Mouse (Mus musculus): Measurements from ENCODE around the gene Olfr606.
"Not testable (repeated sequence)": the region's sequence is repeated elsewhere in the genome, so short reads cannot be mapped to it uniquely, and the experiment has no call there.

Olfr606 gene

DNA sequence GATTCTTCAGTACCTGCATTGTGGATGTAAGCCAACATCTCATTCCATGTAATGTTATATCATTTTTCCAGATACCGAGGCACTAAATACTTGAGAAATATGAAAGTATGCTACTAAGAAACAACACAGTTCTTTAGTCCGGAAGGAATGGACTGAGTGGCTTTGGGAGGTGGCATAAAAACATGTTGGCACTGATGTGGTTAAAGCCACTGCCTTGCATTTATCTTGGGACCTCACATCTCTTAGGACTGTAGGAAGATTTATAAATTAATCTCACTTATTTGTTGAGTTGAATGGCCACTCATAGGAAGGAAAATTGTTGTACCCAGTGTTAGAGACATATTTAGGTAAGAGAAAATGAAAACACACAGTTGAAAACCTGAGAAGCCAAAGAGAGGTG lies at the start of gene Olfr606:
Olfr606 (plus strand) TSS at position 301 of the 400 bp plus-strand sequence.
- no peak for DNase-seq (ENCODE audit: low spot score in 2 of 2)

DNA sequence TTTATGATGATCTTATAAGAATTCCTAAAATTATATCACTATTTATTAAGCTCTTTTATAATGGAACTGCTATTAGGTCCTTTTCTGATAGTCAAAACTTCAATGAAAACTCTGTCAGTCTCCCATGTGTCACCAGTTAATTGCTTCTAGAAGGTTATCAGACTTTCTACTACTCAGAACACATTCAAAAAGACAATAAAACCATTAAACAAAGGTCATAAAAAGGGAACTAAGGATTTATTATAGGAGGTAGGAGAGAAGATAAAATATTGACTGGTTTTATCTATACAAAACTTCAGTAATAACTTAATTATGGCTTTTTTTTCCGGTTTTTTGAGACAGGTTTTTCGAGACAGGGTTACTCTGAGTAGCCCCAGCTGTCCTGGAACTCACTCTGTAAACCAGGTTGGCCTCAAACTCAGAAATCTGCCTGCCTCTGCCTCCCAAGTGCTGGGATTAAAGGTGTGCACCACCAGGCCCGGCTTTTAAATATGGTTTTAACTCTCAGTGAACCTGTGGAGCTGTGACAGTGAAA lies 42.3 kb upstream of the Olfr606 start:
- DNase-seq (ENCODE audit: low spot score in 2 of 2): not testable (repeated sequence)

DNA sequence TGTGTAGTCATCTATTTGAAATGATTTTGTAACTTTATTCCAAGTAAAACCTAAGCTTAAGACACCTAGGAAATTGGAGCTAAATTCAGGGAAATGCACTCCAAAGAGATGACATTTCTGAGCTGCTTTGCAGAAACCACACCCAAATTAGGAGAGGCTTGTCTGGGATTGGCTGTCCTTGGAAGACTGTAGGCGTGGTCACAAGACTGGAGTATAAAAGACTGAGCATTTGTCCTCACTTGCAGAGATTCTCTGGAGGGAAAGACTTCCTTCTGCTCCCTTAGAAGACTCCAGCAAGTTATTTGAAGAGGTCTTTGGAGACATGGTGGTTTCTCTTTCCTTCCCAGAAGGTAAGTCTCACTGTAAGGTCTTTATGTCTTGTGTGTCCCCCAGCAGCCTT lies 34.1 kb upstream of the Olfr606 start, which contains the start of gene Usp17lc:
Usp17lc (plus strand) TSS at position 301 of the 400 bp plus-strand sequence.
- DNase-seq (ENCODE audit: low spot score in 2 of 2): not testable (repeated sequence)

DNA sequence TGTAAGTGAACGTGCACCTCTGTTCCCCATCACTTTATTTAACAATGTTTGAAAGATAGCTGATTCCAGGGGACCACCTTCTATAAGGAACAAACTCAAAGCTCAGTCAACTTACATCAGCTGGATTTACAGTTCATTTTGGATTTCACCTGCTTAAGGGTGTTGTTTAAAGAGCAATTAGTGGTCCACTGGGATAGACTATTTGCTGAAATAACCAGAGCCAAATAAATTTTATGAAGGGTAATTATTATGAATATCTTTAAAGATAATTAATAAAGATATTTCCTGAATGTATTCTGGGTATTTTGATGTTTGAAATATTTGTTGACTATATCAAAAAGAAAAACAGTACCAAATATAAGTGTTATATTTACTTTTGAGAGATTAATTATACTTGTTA lies 3.5 kb upstream of the Olfr606 start, which contains the start of gene Olfr605:
Olfr605 (minus strand) TSS at position 101 of the 400 bp plus-strand sequence.
- no peak for DNase-seq (ENCODE audit: low spot score in 2 of 2)

DNA sequence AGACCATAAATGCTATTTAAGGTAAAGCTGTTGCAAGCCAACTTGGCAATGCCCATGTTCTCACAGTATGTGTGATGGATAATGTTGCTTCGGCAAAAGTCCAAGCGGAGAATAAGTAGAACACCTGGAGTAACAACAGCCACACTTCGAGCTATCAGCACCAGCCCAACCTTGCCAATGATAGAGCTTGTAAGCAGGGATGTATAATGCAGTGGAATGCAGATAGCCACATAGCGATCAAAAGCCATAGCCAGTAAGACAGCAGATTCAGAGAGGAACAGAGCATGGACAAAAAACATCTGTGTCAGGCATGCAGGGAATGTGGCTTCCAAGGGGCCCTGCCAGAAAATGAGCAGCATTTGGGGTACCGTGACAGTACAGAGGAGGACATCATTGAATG lies 11.7 kb downstream of the Olfr606 start:
- DNase-seq (ENCODE audit: low spot score in 2 of 2): no peak

DNA sequence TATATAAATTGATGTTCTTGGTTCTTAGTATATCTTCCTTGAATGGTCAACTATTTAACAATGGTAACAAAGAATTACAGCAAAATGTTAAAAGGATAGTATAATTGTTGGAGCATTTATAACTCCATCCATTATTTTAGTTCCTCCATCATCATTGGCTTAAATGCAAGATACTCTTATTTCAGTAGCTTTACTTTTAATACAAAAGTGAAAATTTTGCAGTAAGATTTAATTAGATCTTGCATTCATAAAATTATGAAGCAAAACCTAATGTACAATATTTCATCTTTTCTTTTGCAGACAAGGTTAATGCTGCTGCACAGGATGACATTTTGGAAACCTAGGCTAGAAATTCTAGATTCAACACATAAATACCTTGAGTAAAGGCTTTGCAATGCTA lies 20.7 kb downstream of the Olfr606 start, which contains the start of gene Olfr608:
Olfr608 (plus strand) TSS at position 301 of the 400 bp plus-strand sequence.
- DNase-seq (ENCODE audit: low spot score in 2 of 2): no peak

DNA sequence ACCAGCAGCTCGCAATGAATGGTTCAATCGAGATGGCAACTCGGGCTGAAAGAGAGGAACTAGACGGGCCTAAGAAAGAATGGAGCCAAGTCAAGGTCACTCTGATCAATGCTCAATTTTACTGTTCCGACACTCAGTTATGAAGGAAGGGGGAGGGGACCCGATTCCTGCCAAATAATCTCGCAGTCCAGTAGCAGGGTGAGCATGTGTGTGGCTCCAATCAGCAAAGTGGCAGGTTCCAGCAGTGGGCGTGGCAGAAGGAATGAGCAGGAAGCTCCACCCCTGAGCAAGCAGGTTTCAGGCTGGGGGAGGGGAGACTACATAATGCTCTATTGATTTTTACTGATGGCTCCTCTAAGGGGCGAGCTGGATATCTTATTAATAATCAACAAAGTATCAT lies 28.3 kb downstream of the Olfr606 start:
- not testable (repeated sequence) for DNase-seq (ENCODE audit: low spot score in 2 of 2)

DNA sequence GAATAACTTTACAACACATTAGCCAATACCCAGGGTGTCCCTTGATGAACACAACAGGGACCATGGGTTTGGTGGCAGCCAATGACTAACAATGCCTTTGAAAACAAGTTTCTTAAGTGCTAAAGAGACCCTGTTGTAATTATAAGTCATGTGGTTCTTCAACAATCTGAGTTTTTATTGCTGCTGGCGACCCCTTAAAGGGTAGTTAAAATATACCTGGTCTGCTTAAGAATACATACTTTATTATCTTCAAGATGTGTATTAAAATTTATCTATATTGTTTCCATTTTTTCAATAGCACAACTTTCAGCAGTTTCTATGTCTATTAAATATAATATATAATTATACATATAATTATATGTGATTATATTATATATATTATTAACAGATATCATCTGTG lies 49.1 kb downstream of the Olfr606 start, which contains the start of gene Olfr609:
Olfr609 (minus strand) TSS at position 101 of the 400 bp plus-strand sequence.
- DNase-seq (ENCODE audit: low spot score in 2 of 2): no peak

All from right cerebral cortex, postnatal 10 days (tissue).